Mouse (Mus musculus) small intestine, adult 2 months (tissue): ENCODE measurements around the gene Ccm2. TPM values are rescaled to one million over a fixed set of nuclear protein-coding genes. Genes with fewer than 3 reads are reported as not detected.

Source experiments
- H3K27ac ChIP-seq: fragments of 200-500 bp; 2 replicates; pipeline ENCODE4 v1.5.1; 2012; ENCODE audit warnings: low read depth, low read length, control low read depth, inconsistent platforms; ENCODE audit not compliant: insufficient read depth
- H3K27me3 ChIP-seq: fragments of 200-500 bp; 2 replicates; pipeline ENCODE4 v1.6.1; 2012; ENCODE audit warnings: mild to moderate bottlenecking, moderate library complexity, low read length, inconsistent platforms; ENCODE audit not compliant: control insufficient read depth, insufficient read depth
- H3K36me3 ChIP-seq: fragments of 200-500 bp; 2 replicates; pipeline ENCODE4 v1.6.1; 2012; ENCODE audit warnings: mild to moderate bottlenecking, low read length, control low read depth, inconsistent platforms; ENCODE audit not compliant: control insufficient read depth, insufficient read depth
- H3K4me1 ChIP-seq: fragments of 200-500 bp; 2 replicates; pipeline ENCODE4 v1.6.1; 2012; ENCODE audit warnings: low read length, inconsistent platforms, mixed read lengths; ENCODE audit not compliant: control insufficient read depth, insufficient read depth, insufficient read length
- H3K4me3 ChIP-seq: fragments of 200-500 bp; 2 replicates; pipeline ENCODE4 v1.5.1; 2012; ENCODE audit warnings: low read depth, mild to moderate bottlenecking, control low read depth, inconsistent platforms, low read length, moderate library complexity
- CTCF ChIP-seq: fragments of 200-500 bp; IDR thresholded peaks from 2 replicates; pipeline ENCODE4 v1.5.1; 2012; ENCODE audit warnings: low read depth, mild to moderate bottlenecking, control low read depth, inconsistent platforms, low read length, moderate library complexity, mixed read lengths; ENCODE audit not compliant: insufficient replicate concordance, insufficient read length; ENCODE audit errors: extremely low read depth
- POLR2A ChIP-seq: fragments of 200-500 bp; IDR thresholded peaks from 2 replicates; pipeline ENCODE4 v1.6.1; 2012; ENCODE audit warnings: low read depth, mild to moderate bottlenecking, control low read depth, inconsistent platforms, low read length, moderate library complexity
- WGBS: fragments of 180-500 bp; shearing (Covaris S2); methylation state at CpG from one replicate; pipeline ENCODE4 v1.1.7; 2018; 5-methylcytosine and 5-hydroxymethylcytosine counted together
- polyA plus RNA-seq: library from polyadenylated mRNA; depleted of rRNA; stranded (reverse); fragments of >200 nt; gene quantifications from 2 replicates; pipeline ENCODE4 v1.2.3, GENCODE M21; 2012

Ccm2 gene
- polyA plus RNA-seq, 1 experiment = 39.0 TPM

DNA sequence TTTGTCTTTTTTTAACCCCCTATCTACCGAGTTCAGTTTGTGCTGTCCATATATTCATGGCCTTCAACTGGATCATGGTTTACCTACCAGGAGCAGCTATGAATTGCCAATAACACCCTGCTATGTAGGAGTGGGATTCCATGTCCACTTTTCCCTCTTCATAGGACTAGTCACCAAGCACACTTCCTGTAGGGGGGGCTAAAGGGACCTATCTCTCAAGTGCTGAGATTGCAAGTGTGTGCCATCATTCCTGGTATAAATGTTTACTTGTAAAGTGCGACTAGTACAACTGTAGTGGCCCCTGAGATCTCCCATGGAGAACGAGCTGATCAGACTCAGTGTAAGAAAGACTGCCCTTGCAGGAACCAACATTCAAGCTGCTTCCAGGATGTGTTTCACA, 11.5 kb downstream of the Ccm2 start:
- TF ChIP-seq POLR2A = no peak
- Histone ChIP-seq H3K4me3 (no peak overlapping the region), H3K27ac (no peak overlapping the region), H3K27me3 (no peaks in the 10 kb centered on the region), H3K4me1 (no peaks in the 10 kb centered on the region), H3K36me3 (no peaks in the 10 kb centered on the region)
- 75% methylated on average over 3 of the region's 3 CpGs for WGBS

- no peak for TF ChIP-seq CTCF
- TF ChIP-seq POLR2A = no peak
- H3K27ac ChIP-seq = no peak overlapping the region
- H3K36me3 ChIP-seq = peaks cover 5% of the 10 kb centered on the region; the same call in 1 of the 2 replicates
- WGBS = 74% methylated on average over 2 of the region's 2 CpGs
- no peaks in the 10 kb centered on the region for H3K27me3 ChIP-seq
- no peak overlapping the region for H3K4me3 ChIP-seq
- no peaks in the 10 kb centered on the region for H3K4me1 ChIP-seq
Observed at GRCm38 (mm10) chr11:6559996-6560395, 13.3 kb downstream of the Ccm2 start.

DNA sequence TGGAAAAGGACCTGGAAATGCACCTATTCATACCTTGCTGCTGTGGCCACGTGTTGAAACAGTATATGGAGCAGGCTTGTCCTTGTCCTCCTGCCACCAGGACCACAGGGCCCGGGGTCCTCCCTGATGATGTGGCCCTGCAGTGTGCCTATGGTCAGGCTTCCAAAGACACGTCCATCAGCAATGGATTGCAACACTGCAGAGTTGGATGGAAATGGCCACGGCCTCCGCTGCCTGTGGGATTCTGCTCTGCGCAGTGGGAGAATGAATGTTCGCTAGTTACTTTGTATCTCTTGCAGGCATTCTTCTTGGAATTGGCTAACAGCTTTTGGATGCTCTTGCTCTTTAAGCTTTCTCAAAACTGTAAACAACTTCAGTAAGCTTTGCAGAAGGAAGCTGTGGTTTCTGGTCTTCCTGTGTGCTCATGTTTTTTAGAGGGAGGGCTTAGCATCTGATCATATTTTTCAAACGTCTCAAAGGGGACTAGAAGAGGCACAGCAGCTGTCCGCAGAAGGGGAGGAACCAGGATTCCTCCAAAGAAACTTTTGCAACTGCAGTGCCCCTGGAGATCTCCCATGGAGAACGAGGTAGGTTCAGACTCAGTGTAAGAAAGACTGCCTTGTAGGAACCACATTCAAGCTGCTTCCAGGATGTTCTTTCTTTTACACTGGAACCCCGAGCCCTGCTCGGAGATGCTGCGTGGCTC, 14.1 kb downstream of the Ccm2 start:
- 68% methylated on average over 13 of the region's 13 CpGs for WGBS

GRCm38 (mm10) chr11:6561474-6561873, 14.8 kb downstream of the Ccm2 start:
- peak overlapping the region; percentile 49 for H3K4me3 ChIP-seq
- no peak for TF ChIP-seq POLR2A
- TF ChIP-seq CTCF = no peak
- WGBS = 69% methylated on average over 4 of the region's 4 CpGs

More for the DNA sequence above, 14.1 kb downstream of the Ccm2 start:
- Histone ChIP-seq H3K4me3 (peak overlapping the region; percentile 53), H3K36me3 (peaks cover 5% of the 10 kb centered on the region; the same call in 1 of the 2 replicates), H3K27ac (peak overlapping the region; percentile 82), H3K27me3 (no peaks in the 10 kb centered on the region), H3K4me1 (no peaks in the 10 kb centered on the region)
- TF ChIP-seq CTCF (no peak), POLR2A (no peak)

GRCm38 (mm10) chr11:6562359-6562758, 15.7 kb downstream of the Ccm2 start:
- H3K27ac ChIP-seq = no peak overlapping the region
- WGBS = 64% methylated on average over 6 of the region's 6 CpGs
- no peak for TF ChIP-seq CTCF
- no peak for TF ChIP-seq POLR2A
- no peaks in the 10 kb centered on the region for H3K4me1 ChIP-seq
- peak overlapping the region; percentile 49 for H3K4me3 ChIP-seq
- H3K36me3 ChIP-seq = peaks cover 5% of the 10 kb centered on the region; the same call in 1 of the 2 replicates
- H3K27me3 ChIP-seq = no peaks in the 10 kb centered on the region

More at GRCm38 (mm10) chr11:6561474-6561873, 14.8 kb downstream of the Ccm2 start:
- Histone ChIP-seq H3K4me1 (no peaks in the 10 kb centered on the region), H3K27me3 (no peaks in the 10 kb centered on the region), H3K27ac (peak overlapping the region; percentile 82), H3K36me3 (peaks cover 5% of the 10 kb centered on the region; the same call in 1 of the 2 replicates)

DNA sequence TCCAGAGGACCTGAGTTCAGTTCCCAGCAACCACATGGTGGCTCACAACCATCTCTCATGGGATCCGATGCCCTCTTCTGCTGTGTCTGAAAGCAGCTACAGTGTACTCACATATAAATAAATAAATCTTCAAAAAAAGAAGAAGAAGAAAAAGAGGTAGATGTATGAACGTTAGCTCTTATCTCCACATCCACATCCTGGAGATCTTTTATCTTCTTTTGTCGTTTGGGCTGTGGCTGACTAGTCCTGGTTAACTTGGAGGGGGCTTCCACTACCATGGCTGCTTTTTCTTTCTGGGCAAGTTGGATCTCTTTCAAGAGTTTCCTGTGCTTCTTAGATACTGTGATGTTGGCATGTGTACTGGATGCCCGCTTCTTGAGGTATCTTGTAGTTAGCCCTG, 16.5 kb downstream of the Ccm2 start:
- Histone ChIP-seq H3K4me3 (no peak overlapping the region), H3K4me1 (no peaks in the 10 kb centered on the region), H3K27ac (no peak overlapping the region), H3K36me3 (peaks cover 5% of the 10 kb centered on the region; the same call in 1 of the 2 replicates), H3K27me3 (no peaks in the 10 kb centered on the region)
- 81% methylated on average over 4 of the region's 4 CpGs for WGBS
- TF ChIP-seq POLR2A (no peak), CTCF (no peak)

DNA sequence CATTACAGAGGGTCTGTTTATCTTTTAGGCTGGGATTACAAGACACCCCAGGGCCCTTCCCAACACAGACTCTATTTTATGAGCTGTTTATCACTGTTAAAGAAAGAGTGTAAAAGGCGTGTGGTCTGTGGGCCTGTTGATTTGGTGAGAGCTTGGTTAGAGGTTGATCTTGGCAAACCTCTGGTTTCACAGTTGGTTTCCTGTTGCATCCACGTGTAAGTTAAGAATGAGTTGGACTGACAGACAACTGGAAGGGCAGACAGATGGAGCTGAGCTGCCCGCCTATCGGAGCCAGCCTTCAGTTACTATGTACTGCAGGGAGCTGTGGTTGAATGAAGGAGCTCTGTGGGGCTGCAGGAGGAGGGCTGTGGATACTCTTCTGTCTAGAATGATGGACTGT, 19.8 kb downstream of the Ccm2 start:
- Histone ChIP-seq H3K27me3 (no peaks in the 10 kb centered on the region), H3K36me3 (peaks cover 11% of the 10 kb centered on the region), H3K27ac (no peak overlapping the region), H3K4me3 (no peak overlapping the region), H3K4me1 (0 out of 2 replicates have a peak, but pooled peaks cover 3% of the 10 kb centered on the region)
- 71% methylated on average over 4 of the region's 4 CpGs for WGBS
- TF ChIP-seq POLR2A (no peak), CTCF (no peak)
